Mouse (Mus musculus): ENCODE results near the gene Hist3h2a.

Hist3h2a gene
- long read RNA-seq, experiment 1, transcript Hist3h2a-201 (1 exons, 2,146 nt), result major isoform, 48 of 48 reads
- long read RNA-seq, experiment 1, partial matches to known transcripts, result 0 of 48 reads
- long read RNA-seq, experiment 1, other reads (novel, unspliced or antisense), result 0 of 48 reads
- long read RNA-seq, experiment 2, transcript Hist3h2a-201 (1 exons, 2,146 nt), result major isoform, 79 of 79 reads
- long read RNA-seq, experiment 2, partial matches to known transcripts, result 0 of 79 reads
- long read RNA-seq, experiment 2, other reads (novel, unspliced or antisense), result 0 of 79 reads

GRCm38 (mm10) chr11:58954420-58955142 is at the start of gene Hist3h2a, which contains the start of gene Trim17:
Gene Hist3h2a (plus strand): TSS chr11:58954685.
Gene Trim17 (plus strand): TSS chr11:58954685.
- intact Hi-C loops (cut with DNase I), result no loop called here

GRCm38 (mm10) chr11:58904838-58905237 is 49.6 kb upstream of the Hist3h2a start:
- intact Hi-C loops (cut with DNase I), result no loop called here

GRCm38 (mm10) chr11:58913776-58914175 is 40.7 kb upstream of the Hist3h2a start:
- intact Hi-C loops (cut with DNase I), result no loop called here

- intact Hi-C loops (cut with DNase I), result no loop called here
These were observed 39.9 kb upstream of the Hist3h2a start for GRCm38 (mm10) chr11:58914461-58915028.

GRCm38 (mm10) chr11:58916879-58917744 is 37.4 kb upstream of the Hist3h2a start:
- intact Hi-C loops (cut with DNase I), result no loop called here

DNA sequence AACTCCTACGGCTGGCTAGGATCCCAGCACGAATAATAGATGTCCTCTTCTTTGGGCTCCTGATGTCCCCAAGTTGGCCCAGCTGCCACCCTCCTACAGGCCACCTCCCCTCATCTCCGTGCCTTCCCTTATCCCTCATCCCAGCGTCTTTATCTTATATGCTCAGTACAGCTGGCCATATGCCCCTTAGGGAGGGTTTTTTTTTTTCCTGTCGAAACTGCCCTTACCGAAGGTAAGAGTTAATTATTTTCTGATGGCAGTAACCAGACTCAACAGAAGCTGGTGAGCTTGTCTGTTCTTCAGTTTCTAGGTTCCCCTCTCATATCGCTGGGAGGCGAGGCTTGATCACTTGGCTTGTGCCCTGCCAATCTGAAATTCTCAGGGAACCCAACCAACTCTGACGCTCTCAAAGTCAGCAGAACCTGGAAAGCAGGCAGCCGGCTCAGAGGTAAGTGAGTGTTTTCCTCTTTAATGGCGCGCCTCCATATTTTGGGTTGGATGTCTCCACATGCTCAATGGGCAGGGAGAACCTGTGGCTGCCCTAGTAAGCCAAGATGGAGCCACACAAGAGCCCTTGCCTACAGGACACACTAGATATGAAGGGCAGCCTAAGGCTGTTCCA is 36.6 kb upstream of the Hist3h2a start, which contains the start of gene Btnl10:
Gene Btnl10, plus strand, starts transcription at position 164 of the 622 bp plus-strand sequence.
- intact Hi-C loops (cut with DNase I), result no loop called here

GRCm38 (mm10) chr11:58918759-58919158 is 35.7 kb upstream of the Hist3h2a start:
- intact Hi-C loops (cut with DNase I), result no loop called here

GRCm38 (mm10) chr11:58922420-58922819 is 32.1 kb upstream of the Hist3h2a start:
- intact Hi-C loops (cut with DNase I), result no loop called here

- intact Hi-C loops (cut with DNase I), result no loop called here
These were observed 27.8 kb upstream of the Hist3h2a start for GRCm38 (mm10) chr11:58926651-58927050.

DNA sequence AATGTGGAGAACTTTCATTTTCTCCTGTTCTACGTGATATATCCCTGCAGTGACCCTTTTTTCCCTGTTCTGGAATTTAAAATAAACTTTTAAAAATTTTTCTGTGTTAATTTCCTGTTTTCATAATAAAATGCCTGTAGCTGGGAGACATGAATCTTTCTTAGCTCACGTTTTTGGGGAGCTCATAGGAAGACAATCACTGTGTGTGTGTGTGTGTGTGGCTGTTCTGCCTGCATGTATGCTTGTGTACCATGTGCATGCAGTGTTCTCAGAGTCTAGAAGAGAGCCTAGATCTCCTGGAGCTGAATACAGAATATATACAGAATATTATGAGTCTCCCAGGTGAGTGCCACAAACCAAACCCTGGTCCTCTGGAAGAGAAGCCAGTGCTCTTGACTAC is 27.4 kb upstream of the Hist3h2a start:
- intact Hi-C loops (cut with DNase I), result no loop called here

- intact Hi-C loops (cut with DNase I), result no loop called here
These were observed 26.5 kb upstream of the Hist3h2a start for GRCm38 (mm10) chr11:58927790-58928651.

DNA sequence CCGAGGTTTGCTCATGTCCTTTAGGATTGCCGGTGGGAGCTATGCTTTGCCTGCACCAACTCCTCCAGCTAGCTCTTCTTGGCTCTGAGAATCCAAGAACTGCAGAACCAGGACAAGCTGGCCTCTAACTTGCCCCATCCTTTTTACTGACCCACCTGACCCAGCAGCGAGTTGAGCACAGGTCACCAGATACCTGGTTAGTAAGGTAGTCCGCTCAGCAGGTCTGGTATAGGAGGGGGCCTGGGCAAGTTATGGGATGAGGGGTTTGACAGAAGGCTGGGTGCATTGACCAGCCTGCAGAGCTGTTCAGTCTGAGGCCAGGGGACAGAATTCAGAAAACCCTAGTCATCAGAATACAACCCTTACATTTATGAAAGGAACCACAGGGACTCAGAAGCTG is 25.4 kb upstream of the Hist3h2a start:
- intact Hi-C loops (cut with DNase I), result no loop called here

GRCm38 (mm10) chr11:58929641-58930040 is 24.8 kb upstream of the Hist3h2a start:
- intact Hi-C loops (cut with DNase I), result no loop called here

GRCm38 (mm10) chr11:58930254-58930653 is 24.2 kb upstream of the Hist3h2a start:
- intact Hi-C loops (cut with DNase I), result no loop called here

- intact Hi-C loops (cut with DNase I), result no loop called here
These were observed 22.9 kb upstream of the Hist3h2a start for GRCm38 (mm10) chr11:58931576-58931975.

DNA sequence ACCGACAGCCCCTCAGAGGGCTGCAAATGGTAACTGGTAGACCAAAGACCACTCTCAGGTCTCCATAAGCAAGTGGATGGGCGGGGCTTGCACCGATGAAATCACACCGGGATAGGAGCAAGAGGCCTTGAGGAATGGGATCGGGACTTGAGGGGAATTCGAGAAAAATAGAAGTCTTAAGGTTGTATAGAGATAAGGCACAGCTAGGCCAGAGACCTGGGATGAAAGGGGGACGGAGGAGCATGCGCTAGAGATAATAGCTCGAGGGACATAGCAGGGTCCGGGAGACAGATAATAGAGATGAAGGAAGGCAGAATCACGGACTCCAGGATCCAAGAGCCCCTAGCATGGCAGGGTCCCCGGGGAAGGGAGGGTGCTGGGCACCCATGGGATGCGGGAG is 16.6 kb upstream of the Hist3h2a start:
- intact Hi-C loops (cut with DNase I), result no loop called here

DNA sequence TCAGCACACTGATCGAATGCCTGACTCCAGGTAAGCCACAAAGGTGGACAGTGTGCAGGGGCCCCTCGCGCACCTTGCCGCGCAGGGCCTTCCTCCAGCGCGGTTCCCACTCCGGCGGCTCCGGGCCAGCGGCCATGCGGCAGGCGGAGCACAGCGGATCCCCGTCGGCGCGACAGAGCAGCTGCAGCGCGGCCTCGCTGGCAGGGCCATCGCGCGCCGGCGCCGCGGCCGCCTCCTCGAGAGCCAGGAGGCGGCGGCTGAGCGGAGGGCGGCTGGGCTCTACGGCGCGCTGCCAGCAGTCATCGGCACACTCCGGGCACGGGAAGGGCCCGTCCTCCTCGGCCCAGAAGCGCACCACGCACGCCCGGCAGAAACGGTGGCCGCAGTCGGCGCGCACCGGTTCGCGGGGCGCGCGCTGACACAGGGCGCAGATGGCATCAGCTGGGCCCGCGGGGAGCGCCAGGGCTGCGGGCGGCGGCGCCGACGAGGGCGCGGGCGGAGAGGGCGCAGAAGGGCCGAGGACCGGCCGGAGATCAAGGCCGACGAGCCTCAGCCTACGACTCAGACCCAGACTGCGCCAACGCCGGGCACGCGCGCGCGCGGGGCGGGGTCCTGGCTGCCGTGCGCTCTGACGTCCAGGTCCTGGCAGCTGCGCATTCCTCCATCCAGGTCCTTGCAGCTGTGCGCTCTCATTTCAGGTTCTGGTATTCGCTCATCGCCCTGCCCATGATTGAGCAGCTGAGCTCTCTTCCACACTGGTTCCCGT is 16.0 kb upstream of the Hist3h2a start, which contains the start of gene Rnf187:
Gene Rnf187, minus strand, starts transcription at position 595 of the 766 bp plus-strand sequence.
- intact Hi-C loops (cut with DNase I), result no loop called here

DNA sequence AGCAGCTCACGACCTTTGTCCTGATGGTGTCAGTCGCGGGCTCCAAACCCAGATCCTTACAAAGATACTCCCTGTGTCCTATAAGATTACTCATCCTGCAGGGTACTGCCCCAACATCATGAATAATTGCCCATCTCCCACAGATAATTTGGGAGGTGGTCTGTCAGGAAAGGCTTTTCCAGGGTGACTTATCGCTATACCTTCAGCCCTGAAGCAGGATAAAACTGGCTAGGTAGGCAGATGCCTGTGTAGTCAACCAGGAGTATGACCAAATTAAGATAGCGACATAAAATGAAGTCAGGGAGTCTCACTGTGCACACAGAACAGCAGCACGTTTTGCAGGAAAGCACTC is 15.4 kb upstream of the Hist3h2a start:
- intact Hi-C loops (cut with DNase I), result no loop called here

DNA sequence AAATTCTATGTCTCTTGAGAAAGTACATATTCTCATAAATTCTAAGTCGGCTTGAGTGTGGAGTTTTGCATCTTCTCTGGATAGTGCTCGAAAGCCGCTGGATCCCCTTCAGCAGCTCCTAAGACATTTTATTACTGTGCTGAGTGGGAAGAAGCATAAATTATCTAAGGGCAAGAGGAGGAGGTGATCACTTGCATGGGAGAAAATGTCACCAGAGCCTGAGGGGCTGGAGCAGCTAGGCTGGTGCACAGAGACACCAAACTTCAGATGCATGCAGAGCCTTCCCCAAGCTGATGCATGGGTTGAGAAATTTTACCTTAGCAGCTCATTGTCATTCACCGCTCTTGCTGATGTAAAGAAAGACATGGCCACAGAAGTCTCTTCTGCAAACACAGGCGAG is 10.3 kb upstream of the Hist3h2a start:
- intact Hi-C loops (cut with DNase I), result no loop called here

All from adrenal gland (tissue).